Mouse (Mus musculus) lung, postnatal 14 days (tissue): ENCODE results near the gene Fmo9.

ENCODE experiments used
- DNase-seq: peaks from one replicate; pipeline ENCODE4 v3.0.0; 2021

Fmo9 gene

DNA sequence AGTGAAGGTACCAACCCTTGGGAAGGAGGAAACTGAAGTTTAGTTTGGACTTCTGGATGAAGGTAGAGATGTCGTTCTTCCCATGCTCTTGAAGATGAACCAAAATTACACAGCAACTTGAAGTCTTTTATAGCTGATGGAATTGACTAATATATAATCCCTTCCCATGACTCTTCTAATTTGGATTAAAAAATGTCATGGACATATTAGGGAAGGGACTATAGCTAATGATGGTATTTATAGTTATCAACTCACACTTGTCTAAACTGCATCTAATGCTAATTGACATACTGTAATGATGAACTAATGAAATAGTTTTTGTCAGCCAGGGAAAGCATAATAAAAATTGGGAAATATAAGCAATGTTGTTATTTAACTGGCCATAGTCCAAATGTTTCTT is at the start of gene Fmo9:
Gene Fmo9, minus strand, starts transcription at position 101 of the 400 bp plus-strand sequence.
- DNase-seq = no peak

DNA sequence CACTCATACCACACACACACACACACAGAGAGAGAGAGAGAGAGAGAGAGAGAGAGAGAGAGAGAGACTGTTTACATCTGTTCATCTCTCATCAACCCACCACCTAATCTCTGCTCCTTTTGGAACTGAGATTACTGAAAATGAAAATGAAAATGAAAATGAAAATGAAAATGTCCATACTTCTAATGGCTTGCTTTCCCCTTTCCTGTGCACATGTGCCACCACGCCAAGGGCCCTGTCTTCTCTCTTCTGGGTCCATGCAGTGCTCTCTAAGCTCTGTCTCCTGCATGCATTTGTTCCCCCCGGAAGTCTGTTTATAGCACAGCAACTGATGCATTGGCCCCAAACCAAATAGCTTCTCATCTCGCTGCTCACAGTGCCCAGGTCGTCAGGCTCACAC is 49.2 kb upstream of the Fmo9 start:
- DNase-seq = no peak

DNA sequence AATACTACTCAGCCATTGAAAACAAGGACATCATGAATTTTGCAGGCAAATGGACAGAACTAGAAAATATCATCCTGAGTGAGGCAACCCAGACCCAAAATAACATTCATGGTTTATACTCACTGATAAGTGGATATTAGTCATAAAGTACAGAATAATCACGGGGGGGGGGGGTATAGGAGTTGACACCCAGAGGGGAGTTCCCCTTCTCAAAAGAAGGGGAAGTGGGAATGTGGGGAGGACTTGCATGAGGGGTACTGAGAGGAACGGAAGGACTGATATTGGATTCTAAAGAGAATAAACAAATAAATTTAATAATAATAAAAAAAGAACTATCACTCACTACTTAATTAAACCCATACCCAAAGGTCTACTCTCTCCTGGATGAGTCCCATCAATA is 48.6 kb upstream of the Fmo9 start:
- DNase-seq = no peak

DNA sequence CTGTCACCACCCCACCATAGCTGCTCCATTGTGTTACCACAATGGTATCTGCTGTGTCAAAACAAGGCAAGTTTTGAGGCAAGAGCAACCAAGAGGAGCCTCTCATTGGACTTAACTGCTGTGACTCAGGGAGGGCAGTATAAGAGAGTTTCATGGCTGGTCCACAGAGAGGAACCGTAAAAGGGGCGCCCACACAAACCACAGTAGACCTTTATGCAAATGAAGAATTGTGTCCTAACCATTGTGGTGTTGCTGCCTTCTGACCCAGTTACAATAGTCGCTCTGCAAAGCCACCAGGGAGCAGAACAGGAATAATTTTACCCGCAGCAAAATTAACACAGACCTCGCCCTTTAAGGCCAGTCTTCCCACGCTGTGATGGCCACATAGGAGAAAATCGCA is 29.2 kb upstream of the Fmo9 start:
- DNase-seq = no peak

DNA sequence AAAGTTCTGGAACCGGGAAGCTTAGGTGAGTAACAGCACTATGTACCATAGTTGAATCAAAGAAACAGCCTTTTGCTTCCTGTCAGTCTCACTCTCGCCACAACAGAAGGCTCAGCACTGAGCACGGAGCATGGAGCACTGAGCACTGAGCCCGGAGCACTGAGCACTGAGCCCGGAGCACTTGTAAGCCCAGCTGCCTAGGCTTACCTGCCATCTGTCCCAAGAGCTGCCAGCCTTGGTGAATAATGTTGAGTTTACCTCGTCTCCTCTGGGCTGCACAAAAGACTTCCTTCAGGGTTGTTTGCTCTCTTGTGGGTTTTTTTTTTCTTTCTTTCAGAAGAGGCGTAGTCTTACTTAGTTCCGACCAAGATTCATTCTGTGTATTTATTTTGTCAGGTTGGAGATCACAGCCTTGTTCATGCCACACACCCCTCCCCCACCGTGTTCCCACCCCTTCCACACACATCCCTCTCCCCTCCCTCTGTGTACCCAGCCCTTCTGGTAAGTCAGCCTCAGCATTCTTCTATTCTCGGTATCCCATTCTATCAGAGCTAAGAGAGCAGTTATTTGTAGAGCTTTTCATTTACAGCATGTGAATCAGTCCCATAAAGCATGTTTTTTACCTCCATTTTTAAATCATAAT is 20.7 kb upstream of the Fmo9 start:
- no peak for DNase-seq

DNA sequence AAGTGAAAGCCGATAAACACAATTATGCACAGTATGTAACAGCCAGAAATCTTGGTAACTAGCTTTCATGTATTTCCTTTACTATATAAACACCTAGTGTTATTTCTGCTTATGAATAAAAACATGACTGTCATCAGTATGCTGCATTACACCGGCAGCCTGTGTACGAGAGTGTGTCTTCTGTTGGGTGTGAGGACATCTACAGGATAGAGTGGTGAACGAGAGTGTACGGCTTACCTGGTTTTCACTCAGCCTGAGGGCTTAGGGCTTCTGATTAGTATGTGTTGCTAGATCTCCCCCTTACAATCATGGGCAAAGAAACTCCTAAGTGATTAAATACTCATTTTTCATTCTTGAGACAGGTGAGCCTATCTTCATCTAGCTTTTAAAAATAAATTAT is 12.4 kb downstream of the Fmo9 start:
- no peak for DNase-seq

DNA sequence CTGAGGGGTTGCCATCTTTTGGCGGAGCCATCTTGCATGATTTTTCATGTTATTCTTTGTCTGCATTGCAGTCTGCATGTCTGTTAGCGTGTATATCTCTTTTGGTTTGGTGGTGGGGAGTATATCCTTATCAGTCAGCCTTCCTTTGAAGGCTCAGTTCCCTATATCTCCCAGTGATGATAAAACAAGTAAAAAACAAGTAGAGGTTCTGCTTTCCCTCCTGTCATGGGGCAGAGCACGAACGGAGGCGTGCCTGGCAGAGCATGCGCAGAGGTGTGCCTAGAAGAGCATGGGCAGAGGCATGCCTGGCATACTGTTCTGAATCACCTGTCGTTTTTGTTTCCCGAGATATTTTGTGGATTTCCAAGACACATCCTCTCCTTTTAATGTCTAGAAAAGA is 20.8 kb downstream of the Fmo9 start:
- no peak for DNase-seq

DNA sequence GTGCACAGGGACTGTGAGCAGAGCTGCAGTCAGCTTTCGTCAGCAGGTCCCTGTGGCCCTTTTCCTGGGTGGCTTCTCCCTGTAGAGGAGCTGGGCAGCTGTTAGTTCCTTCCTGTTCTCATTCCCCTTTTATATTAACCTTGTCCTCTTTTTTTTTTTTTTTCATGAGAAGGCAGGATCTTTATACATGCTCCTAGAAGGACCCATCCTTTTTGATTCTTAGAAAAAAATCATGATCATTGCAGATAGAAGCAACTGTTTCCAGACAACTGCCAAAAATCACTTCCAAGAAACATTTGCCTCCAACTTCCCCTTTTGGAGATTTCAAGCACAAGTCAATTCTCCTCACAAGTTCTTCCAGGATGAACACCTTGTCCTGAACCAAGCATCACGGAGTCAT is 34.1 kb downstream of the Fmo9 start, which contains the start of gene Gm4847:
Gene Gm4847, minus strand, starts transcription at position 101 of the 400 bp plus-strand sequence.
- DNase-seq = no peak
